Mouse (Mus musculus): ENCODE measurements around the gene Ppm1n. TPM values are rescaled to one million over a fixed set of nuclear protein-coding genes. Genes with fewer than 3 reads are reported as not detected.
"Not testable (repeated sequence)": the region's sequence is repeated elsewhere in the genome, so short reads cannot be mapped to it uniquely, and the experiment has no call there.

Gene Ppm1n
- total RNA-seq, 2 experiments from 2014 or later, result not detected

DNA sequence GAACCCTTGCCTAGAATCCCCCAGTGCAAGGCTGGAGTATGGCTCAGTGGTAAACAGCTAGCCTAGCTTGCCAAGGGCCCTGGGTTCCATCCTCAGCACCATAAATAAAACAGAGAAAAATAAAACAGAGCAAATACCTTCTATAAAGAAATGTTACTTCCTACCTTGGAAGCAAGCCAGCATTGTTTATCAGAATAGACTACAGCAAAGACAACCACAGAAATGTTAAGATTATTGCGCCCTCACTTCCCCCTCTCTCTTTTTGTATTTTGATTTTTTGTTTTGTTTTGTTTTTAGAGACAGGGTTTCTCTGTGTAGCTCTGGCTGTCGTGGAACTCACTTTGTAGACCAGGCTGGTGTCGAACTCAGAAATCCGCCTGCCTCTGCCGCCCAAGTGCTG is 17.9 kb upstream of the Ppm1n start:
- intact Hi-C loops (cut with DNase I), result loop anchor here (5.0 kb wide), 1 partner anchor 65 kb away; no protein-coding TSS in a partner anchor
- DNase-seq (ENCODE audit: extremely low spot score in 1 of 2, low spot score in 2 of 2), result no peak
- H3K27ac ChIP-seq, result no peak overlapping the region
- TF ChIP-seq CTCF (IDR thresholded peaks at IDR 0.05), result no peak
- no peak overlapping the region for H3K4me3 ChIP-seq

DNA sequence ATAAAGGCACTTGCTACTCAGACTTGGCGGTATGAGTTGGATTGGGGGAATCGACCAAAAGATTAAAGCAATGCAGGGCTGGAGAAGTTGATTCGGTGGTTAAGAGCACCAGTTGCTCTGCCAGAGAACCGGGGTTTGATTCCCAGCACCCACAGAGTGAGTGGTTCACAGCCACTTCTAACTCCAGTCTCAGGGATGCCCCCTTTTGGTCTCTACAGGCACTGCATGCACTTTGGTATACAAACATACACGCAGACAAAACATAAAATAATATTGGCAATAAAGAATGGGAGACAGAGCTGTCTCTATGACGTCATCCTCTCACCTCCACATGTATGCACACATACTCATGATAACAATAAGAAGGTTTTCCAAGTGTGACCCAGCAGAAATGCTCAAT is 17.2 kb upstream of the Ppm1n start:
- Histone ChIP-seq H3K4me3 (no peak overlapping the region), H3K27ac (no peak overlapping the region)
- intact Hi-C loops (cut with DNase I), result loop anchor here (5.0 kb wide), 1 partner anchor 65 kb away; no protein-coding TSS in a partner anchor
- TF ChIP-seq CTCF (IDR thresholded peaks at IDR 0.05), result peak; percentile 17
- no peak for DNase-seq (ENCODE audit: extremely low spot score in 1 of 2, low spot score in 2 of 2)

DNA sequence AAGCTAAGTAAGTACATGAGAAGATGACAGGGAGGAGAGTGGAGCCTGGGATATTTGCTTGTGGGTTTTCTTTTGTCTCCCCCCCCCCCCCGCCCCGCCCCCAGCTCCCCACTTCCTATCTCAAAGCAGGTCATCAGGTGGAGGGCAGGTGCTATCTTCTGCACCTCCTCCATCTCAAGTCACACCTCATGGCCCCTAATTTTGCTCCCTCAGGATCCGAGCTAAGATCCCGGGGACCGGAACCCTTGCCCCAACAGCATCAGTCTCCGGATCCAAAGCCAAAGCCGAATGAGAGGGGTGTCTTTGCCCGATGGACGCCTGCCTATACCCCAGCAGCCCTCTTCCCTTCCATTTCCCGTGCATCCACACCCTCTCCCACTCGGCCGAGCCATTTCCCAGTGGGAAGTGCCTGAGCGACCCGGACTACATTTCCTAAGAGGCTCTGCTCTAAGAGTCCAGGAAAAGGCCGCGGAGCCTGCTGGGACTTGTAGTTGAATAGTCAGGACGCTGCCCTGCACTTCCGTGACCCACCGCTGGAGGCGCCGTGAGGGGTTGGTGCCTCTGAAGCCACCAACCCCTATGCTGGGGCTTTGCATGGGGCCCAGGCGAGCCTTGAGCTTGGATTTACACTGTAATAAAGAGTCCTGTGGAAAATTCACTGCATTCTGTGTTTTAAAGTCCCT is 15.8 kb upstream of the Ppm1n start:
- TF ChIP-seq CTCF (IDR thresholded peaks at IDR 0.05), result no peak; the same call in none of the 2 replicates
- DNase-seq (ENCODE audit: extremely low spot score in 1 of 2, low spot score in 2 of 2), result peak; percentile 93 to 98
- intact Hi-C loops (cut with DNase I), result loop anchor here (5.0 kb wide), 1 partner anchor 67 kb away; no protein-coding TSS in a partner anchor
- no peak overlapping the region for H3K27ac ChIP-seq
- no peak overlapping the region for H3K4me3 ChIP-seq

DNA sequence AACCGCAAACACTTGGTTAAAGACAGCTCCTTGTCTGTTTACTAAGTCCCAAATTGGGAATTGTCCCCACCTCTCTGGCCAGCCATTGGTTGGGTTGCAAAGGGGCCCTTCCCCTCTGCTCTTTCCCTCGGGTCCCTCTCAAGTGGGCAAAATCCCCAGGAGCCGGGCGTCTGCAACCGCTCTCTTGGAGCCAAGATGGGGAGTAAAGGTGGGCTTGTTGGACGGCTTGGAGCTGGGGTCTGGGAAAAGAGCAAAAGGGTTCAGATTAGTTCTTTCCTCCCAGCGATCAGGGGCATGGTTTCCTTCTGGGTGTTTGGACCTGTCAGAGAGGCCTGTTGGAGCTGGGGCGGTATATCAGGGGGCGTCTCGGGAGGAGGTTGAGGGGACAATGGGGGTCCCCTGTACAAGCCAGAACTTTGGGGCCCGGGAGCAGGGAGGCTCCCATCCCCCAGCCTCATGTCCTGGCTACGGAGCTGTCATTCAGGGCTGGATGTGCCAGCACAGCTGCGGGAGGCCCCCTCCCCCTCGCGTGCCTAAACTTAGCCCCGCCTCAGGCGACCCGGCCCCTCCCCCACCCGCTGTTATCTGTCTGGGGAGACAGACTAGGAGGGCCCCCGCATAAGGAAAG is 11.2 kb upstream of the Ppm1n start:
- TF ChIP-seq CTCF (IDR thresholded peaks at IDR 0.05), result no peak
- Histone ChIP-seq H3K4me3 (peak overlapping the region; percentile 22), H3K27ac (no peak overlapping the region)
- intact Hi-C loops (cut with DNase I), result no loop called here
- DNase-seq (ENCODE audit: extremely low spot score in 1 of 2, low spot score in 2 of 2), result no peak

DNA sequence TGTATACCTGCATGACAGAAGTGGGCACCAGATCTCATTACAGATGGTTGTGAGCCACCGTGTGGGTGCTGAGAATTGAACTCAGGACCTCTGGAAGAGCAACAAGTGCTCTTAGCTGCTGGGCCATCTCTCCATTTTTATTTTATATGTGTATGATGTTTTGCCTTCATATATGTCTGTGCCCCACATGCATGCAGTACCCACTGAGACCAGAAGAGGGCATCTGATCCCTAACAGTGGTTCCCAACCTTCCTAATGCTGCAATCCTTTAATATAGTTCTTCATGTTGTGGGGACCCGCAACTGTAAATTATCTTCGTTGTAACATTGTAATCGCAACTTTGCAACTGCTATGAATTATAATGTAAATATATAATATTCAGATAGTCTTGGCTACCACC is 4.9 kb upstream of the Ppm1n start:
- Histone ChIP-seq H3K27ac (no peak overlapping the region), H3K4me3 (no peak overlapping the region)
- TF ChIP-seq CTCF (IDR thresholded peaks at IDR 0.05), result peak; percentile 83
- intact Hi-C loops (cut with DNase I), result no loop called here
- DNase-seq (ENCODE audit: extremely low spot score in 1 of 2, low spot score in 2 of 2), result peak in 1 of 2 experiments; percentile 64

DNA sequence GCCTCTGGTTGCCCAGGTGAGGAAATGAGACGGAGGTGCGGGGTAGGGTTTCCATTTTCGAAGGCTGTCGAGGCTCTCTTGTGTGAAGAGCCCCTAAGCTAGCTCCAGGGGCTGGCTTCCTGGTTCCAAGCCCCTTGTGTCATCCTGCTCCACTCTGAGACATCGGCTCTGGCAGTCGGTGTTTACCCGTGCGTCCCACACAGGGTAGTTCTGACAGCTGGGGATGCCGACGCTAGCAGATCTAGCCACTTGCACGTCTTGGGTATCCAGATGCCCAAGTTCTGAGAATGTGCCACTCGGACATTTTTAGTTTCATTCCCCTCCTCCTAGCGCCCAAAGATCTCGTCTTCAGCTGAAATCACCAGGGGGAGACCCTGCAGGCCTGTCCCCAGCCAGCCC is 3.5 kb upstream of the Ppm1n start:
- Histone ChIP-seq H3K4me3 (peak overlapping the region; percentile 85), H3K27ac (peak overlapping the region; percentile 90; the same call in 1 of the 2 replicates)
- intact Hi-C loops (cut with DNase I), result no loop called here
- no peak for TF ChIP-seq CTCF (IDR thresholded peaks at IDR 0.05)
- DNase-seq (ENCODE audit: extremely low spot score in 1 of 2, low spot score in 2 of 2), result no peak

DNA sequence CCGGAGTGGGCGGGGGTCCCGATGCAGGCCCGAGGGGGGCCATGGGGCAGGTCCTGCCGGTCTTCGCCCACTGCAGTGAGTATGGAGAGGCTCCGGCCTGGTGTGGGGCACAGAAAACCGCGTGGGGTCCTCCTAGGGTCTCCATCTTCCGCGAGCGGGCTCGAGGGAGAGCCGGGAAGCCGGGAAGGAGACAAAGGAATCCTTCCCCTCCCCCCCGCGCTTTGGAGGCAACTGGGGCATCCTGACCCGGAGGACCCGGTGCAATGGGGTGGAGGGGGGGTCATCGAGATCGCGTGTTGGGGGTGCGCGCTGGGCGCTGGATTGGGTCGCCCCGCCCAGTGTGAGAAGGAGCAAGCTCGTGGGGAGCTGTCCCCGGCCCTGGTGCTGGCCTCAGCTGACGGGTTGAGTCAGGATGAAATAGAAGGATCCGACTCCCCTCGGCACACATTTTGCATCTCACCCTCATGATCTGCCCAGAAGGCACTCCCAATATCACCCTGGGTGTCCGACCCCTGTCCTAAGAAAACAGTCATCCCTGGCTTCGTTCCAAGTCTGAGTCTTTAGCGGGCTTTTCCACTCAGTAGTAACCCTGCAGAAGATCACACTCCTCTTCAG is 3.0 kb upstream of the Ppm1n start:
- TF ChIP-seq CTCF (IDR thresholded peaks at IDR 0.05), result no peak
- H3K4me3 ChIP-seq, result peak overlapping the region; percentile 85
- peak overlapping the region; percentile 90 for H3K27ac ChIP-seq
- DNase-seq (ENCODE audit: extremely low spot score in 1 of 2, low spot score in 2 of 2), result peak in 1 of 2 experiments; percentile 49
- intact Hi-C loops (cut with DNase I), result no loop called here

DNA sequence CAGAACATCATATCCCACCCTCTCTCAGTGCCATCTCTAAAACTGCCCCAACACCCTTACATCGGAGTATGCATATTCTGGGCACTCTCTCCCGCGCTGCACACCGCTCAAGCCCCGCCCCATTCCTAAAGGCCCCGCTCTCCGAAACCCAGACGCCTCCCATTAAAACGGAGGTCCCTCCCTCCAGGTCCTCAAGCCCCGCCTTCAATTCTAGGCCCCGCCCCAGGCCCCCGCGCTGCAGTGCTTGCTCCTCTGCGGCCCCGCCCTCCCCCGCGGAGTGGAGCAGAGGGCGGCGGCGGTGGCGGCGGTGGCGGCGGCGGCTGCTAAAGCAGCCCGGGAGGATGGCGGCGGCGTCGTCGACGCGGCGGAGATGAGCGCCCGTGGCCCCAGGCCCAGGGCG is 2.5 kb upstream of the Ppm1n start, which contains the start of gene Rtn2:
Rtn2 (plus strand) TSS at position 240 of the 400 bp plus-strand sequence.
- DNase-seq (ENCODE audit: extremely low spot score in 1 of 2, low spot score in 2 of 2), result peak; percentile 83 to 85
- no peak for TF ChIP-seq CTCF (IDR thresholded peaks at IDR 0.05)
- Histone ChIP-seq H3K4me3 (peak within 1 kb of the TSS; percentile 85), H3K27ac (peak within 1 kb of the TSS; percentile 90)
- intact Hi-C loops (cut with DNase I), result no loop called here

DNA sequence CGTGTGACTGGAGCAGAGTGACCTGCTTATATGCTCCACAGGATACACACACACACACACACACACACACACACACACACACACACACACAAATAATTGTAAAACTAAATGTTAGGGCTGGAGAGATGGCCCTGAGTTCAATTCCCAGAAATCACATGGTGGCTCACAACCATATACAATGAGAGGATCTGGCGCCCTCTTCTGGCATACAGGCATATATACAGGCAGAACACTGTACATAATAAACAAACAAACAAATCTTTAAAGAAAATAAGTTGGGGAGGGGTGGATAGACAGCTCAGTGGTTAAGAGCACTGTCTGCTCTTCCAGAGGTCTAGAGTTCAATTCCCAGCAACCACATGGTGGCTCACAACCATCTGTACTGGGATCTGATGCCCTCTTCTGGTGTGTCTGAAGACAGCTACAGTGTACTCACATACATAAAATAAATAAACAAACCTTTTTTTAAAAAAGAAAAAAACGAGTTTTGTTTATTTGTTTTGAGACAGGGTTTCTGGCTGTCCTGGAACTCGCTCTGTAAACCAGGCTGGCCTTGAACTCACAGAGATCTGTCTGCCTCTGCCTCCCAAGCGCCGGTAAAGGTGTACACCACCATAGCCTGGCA is 1.9 kb upstream of the Ppm1n start:
- peak overlapping the region; percentile 85 for H3K4me3 ChIP-seq
- peak; percentile 55 for TF ChIP-seq CTCF (IDR thresholded peaks at IDR 0.05)
- DNase-seq (ENCODE audit: extremely low spot score in 1 of 2, low spot score in 2 of 2); intact Hi-C loops (cut with DNase I); H3K27ac ChIP-seq: not testable (repeated sequence)

DNA sequence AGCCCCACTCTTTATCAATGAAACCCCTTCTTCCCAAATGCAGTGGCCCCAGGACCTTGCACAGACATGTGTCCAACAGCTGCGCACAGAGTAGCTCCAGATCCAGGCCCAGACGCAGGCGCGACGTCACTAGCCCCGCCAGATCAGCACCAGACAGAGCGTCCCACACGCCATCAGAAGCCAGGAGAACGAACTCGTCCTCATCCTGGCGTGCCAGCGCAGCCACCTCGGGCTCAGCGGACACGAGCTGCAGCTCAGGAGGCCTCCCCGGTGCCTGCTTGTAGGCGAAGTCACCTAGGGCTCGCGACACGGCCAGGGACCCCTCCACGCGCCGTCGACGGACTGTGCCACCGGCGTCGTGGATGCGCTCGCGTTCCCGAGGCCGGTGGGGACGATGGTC is 812 bp downstream of the Ppm1n start:
- Histone ChIP-seq H3K27ac (no peak overlapping the region), H3K4me3 (no peak overlapping the region)
- DNase-seq (ENCODE audit: extremely low spot score in 1 of 2, low spot score in 2 of 2), result no peak
- TF ChIP-seq CTCF (IDR thresholded peaks at IDR 0.05), result no peak
- intact Hi-C loops (cut with DNase I), result no loop called here

DNA sequence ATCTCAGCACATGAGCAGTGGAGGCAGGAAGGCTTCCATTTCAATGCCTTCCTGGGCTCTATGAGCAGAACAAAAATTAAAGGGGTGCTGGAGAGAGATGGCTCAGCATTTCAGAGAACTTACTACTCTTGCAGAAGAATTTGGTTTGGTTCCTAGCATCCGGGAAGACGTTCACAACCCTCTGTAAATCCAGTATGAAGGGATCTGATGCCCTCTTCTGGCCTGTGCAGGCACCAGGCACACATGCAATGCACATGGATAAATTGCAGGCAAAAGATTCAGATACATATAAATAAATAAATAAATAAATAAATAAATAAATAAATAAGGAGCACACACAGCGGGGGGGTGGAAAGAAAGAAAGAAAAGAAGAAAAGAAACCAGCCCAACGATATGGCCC is 3.6 kb downstream of the Ppm1n start:
- DNase-seq (ENCODE audit: extremely low spot score in 1 of 2, low spot score in 2 of 2), result no peak
- no peak overlapping the region for H3K4me3 ChIP-seq
- peak; percentile 29 for TF ChIP-seq CTCF (IDR thresholded peaks at IDR 0.05)
- intact Hi-C loops (cut with DNase I), result loop anchor here (2.0 kb wide), 1 partner anchor 37 kb away; no protein-coding TSS in a partner anchor
- H3K27ac ChIP-seq, result no peak overlapping the region

Data from left cerebral cortex, adult 2 months (tissue).